Mouse (Mus musculus) gastrocnemius, adult 18-20 months (tissue): ENCODE measurements around the gene Nedd9. TPM values are rescaled to one million over a fixed set of nuclear protein-coding genes. Genes with fewer than 3 reads are reported as not detected.

Experiments used
- DNase-seq: peaks from one replicate; pipeline ENCODE4 v3.0.0; 2021; ENCODE audit warnings: low spot score
- total RNA-seq, 2 experiments: library from RNA; stranded (reverse); gene quantifications; 2 replicates each; pipeline ENCODE4 v1.2.3; 2021

The Nedd9 gene
- total RNA-seq, 2 experiments from 2014 or later = 4.5 to 11.9 TPM

GRCm38 (mm10) chr13:41416065-41417016 is 70.8 kb downstream of the Nedd9 start:
- DNase-seq = no peak

GRCm38 (mm10) chr13:41410191-41411074 is 76.7 kb downstream of the Nedd9 start:
- DNase-seq = no peak

DNA sequence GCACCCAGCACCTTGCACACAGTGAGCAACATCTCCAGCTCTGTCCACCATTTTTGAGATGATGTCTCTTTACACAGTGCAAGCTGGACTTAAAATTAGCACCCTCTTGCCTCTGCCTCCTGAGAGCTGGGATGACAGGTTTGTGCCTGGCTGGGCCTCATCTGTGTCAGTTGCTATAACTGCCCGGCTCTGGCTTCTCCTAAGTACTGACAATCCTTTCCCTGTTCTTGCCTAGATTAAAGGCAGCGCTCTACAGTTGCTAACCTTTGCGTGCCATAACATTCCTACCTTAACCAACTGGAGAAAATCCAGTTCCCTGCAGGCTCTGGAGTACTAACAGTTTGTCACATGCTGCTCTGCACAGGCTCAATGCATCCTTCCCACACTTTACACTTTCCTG is 77.9 kb downstream of the Nedd9 start:
- DNase-seq = no peak

DNA sequence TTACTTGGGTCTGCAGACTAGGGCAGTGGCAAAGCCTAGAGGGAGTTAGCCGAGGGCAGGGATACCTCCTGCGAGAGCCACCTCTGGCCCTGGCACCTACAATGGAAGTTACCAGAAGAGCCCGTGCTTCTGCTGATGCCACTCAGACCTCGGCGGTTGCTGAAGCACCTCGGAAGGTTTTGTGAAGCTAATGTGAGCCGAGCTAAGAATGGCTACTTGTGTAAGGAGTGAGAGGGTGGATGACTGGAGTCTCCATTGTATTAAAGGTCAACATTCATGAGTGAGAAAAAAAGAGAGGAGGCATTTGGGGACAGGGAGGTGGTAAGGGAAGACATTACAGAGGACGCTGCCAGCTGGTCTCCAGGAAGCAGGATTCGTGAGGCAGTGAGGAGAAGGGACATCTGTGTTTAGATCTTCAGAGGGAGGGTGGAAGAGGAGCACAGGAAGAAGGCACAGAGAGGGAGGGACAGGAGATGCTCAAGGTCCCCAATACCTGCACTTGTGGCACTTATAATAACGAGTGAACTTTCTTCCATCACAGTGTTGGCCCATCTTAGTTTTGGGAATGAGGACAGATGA is 78.7 kb downstream of the Nedd9 start:
- DNase-seq = no peak

DNA sequence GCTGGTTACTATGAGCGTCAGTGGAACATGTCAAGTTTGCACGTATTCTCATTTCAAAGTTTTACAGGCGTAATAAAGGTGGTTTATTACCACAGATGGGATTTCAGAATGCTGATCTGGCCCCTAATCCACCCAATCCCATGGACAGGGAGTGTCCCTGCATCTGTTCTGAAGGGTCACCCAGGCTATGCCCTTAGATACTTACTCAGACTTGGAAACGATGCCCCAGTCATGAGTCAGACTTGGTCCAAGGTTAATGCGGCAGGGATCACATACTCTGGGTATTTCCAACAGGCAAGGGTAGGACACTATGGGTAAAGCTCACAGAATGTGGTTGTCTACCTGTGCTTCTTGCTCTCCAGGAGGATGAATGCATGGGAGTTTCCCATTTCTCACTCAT is 82.2 kb downstream of the Nedd9 start:
- DNase-seq = no peak

DNA sequence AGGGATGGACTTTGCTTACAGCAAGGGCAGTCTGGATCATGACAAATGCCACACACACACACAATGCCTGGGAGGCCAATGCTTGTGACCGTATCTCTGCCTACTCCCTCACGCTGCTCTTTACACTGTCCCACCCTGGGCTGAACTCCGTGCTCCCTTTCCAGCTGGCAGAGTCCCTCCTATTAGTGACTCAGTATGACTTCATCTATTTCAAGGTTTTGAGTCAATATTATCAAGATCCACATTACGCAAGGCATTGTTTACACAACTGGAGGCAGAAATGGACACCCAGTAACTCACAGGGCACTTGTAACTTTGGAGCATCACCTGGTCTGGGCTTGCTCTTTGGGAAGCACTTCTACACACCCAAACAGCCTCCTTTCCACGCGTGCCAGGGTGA is 83.3 kb downstream of the Nedd9 start:
- DNase-seq = peak; percentile 67

DNA sequence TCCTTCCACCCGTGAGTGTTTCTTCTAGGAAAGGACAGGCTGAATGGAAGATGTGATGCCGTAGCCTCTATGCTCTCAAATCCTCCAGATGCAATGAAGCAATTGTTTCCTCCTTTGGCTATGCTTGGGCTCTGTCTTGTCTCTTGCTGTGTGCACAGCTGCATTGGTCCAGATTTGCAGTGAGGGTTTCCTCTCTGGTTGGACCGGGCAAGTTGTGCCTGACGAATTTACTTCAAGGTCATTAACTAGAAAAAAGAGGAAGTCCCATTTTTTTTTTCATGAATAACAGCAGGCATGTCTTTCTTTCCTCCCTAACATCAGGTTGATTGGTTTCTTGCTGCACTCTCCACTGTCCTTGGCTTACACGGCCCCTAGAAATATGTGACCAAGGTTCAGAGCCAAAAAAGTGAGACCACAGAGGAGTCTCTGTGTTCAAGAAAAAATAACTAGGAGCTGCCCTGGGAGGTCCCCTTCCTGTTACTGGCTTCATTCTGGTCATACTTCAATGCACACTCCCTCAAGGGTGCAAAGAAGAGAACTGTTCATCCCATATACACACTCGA is 84.6 kb downstream of the Nedd9 start:
- DNase-seq = no peak

DNA sequence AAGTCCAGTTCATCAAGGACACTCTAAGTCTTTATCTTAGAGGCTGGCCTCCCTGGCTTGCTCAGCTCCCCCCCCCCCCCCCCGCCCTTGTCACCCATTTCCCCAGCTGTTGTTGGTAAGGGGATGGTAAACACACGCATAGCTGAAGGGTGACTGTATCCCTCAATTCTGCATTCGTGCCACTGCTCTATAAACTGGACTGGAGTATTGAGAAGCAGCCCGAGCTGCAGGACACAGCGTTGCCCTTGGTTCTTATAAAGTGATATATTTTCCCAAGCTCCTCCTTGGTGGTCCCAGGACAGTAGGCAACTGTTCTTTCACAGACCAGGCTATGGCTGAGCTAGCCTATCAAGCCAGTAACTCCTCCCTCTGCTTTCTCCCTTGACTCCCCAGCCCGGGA is 85.4 kb downstream of the Nedd9 start:
- DNase-seq = no peak

- no peak for DNase-seq
Observed at GRCm38 (mm10) chr13:41400289-41400688, 86.9 kb downstream of the Nedd9 start.

- no peak for DNase-seq
Observed at GRCm38 (mm10) chr13:41392191-41392590, 95.0 kb downstream of the Nedd9 start.

- no peak for DNase-seq
Observed at GRCm38 (mm10) chr13:41390698-41391097, 96.5 kb downstream of the Nedd9 start.

DNA sequence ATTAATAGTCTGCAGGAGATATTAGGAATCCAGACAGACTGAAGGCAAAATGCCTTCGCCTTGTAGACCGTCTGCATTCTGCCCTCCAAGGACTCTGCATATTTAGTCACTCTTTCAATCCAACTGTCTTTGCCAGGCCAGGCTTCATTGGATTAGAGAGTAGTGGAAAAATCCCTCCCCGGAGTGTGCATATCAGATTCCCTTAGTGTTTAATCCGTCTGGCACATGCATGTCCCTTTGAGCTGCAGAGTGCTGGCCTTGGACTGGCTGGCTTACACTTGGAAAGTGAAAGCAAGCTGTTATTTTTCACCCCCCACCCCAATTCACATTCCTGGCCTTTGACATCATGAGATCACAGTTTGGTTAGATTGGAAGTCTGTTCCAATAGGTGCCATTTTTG is 100.6 kb downstream of the Nedd9 start:
- peak; percentile 65 for DNase-seq

DNA sequence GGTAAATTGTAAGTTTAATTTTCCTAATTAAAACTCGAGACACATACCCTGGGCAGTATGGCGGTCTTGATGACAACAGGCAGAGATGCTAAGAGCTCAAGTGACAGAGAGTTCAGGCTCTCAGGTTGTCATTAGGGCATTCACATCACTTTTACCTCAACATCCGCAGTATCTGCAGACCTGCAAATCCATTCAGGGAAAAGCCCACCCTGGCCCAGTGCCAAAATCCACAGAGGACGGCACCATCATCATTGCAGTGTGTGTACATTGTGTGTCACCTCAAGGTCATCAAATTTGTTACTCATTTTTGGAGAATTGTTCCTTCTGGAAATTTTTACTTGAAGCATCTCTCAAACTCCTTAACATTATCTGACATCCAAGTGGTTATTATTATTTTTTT is 102.3 kb downstream of the Nedd9 start:
- DNase-seq = no peak

GRCm38 (mm10) chr13:41382635-41383034 is 104.5 kb downstream of the Nedd9 start:
- DNase-seq = no peak

GRCm38 (mm10) chr13:41381806-41382546 is 105.2 kb downstream of the Nedd9 start:
- DNase-seq = no peak

DNA sequence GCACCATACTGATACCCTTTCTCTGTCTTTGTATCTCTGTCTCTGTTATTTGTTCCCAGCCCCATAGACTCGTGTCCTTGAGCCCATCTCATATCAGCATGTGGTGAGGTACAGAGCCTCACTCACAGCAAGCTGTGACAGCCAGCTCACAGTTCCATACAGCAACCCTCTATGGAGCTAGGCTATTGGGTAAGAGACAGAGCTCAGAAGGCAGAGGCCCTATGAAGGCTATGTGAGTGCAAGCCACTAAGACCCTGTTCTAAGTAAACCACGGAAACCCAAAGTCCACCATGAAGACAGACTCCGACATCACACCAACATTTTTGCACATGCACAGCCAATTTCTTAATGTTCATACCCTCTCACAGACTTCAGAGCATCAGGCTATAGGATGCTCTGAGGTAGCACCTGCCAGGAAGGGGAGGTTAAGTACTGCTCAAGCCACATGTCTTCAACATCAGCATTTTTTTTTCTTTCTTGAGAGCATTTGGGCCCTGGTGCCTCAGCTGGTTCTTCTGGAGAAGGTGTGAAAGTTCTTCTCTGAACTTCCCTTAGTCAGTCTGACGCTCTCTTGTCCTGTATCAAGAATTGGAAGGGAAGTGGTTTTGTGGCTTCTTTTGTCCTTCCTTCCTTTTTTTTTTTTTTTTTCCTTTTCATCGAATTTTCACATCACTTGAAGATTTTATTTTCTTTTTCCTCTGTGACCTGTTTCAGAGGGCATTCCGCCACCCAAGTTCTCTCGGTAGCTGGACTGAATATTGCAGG is 105.9 kb downstream of the Nedd9 start:
- DNase-seq = no peak

- DNase-seq = no peak
Observed at GRCm38 (mm10) chr13:41379951-41380465, 107.2 kb downstream of the Nedd9 start.

DNA sequence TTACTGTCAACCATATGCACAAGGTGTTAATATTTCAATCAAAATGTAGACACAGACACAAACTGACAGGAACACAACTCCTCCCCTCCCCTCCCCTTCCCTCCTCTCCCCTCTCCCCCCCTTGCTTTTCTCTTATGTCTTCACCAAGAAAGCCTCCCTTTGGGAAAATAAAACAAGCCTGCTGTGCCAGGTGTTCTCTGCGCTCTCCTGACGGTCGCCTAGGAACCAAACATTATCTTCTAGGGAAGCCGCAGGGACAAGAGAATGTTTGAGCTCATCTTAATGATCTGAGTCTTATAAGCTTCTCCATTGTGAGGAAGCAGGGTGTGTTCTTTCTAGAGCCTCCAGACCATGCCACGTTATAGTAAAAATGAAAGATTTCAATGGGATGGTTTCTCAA is 108.7 kb downstream of the Nedd9 start:
- DNase-seq = no peak

- DNase-seq = no peak
Observed at GRCm38 (mm10) chr13:41377856-41378255, 109.3 kb downstream of the Nedd9 start.

DNA sequence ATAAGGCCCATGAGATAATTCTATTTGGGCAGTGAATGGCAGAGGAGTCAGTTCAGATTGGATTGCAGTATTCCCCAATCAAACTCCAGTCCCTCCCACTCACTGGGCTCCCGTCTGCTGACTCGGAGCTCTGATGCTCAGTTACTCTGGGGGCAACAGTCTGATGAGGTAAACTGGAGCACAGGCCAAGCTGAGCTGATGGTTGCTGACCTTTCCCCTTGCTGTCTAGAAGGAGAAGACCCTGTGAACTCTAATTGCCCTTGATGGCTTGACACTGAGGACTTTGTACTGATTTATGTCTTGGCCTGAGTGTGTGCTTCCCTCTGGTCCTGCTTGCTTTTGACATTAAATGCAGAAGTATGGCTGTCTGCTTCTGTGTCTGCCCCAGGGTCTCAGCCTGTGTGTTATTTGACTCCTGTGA is 110.1 kb downstream of the Nedd9 start:
- no peak for DNase-seq
